Mouse (Mus musculus) embryonic facial prominence, embryonic 14.5 days (tissue): ENCODE results near the gene Wdfy2. TPM values are rescaled to one million over a fixed set of nuclear protein-coding genes. Genes with fewer than 3 reads are reported as not detected.
A peak's percentile ranks its signal among the peaks of the same experiment; 100 is the strongest.

Experiments
- ATAC-seq: fragments of 200-750 bp; cut with Nextera tagmentation; 2 replicates; pipeline ENCODE4 v1.8.0; 2017; ENCODE audit warnings: low read depth, moderate number of reproducible peaks, moderate TSS enrichment
- DNase-seq: peaks from one replicate; pipeline ENCODE4 v3.0.0-alpha.2; 2015; ENCODE audit warnings: low spot score
- H3K27ac ChIP-seq: fragments of 300-500 bp; sonication (generic); replicated peaks from 2 replicates; pipeline ENCODE4 v1.5.1; 2014; ENCODE audit warnings: low read depth, mild to moderate bottlenecking, low read length, moderate library complexity
- H3K27me3 ChIP-seq: fragments of 300-500 bp; sonication (generic); replicated peaks from 2 replicates; pipeline ENCODE4 v1.6.1; 2014; ENCODE audit warnings: low read length; ENCODE audit not compliant: control insufficient read depth, insufficient read depth
- H3K36me3 ChIP-seq: fragments of 300-500 bp; sonication (generic); 2 replicates; pipeline ENCODE4 v1.6.1; 2014; ENCODE audit warnings: low read length, mixed read lengths; ENCODE audit not compliant: control insufficient read depth, insufficient read depth
- H3K4me1 ChIP-seq: fragments of 300-500 bp; sonication (generic); 2 replicates; pipeline ENCODE4 v1.6.1; 2014; ENCODE audit warnings: antibody characterized with exemption, low read length; ENCODE audit not compliant: control insufficient read depth, insufficient read depth
- H3K4me2 ChIP-seq: fragments of 300-500 bp; sonication (generic); 2 replicates; pipeline ENCODE4 v1.6.1; 2014; ENCODE audit warnings: low read depth, mild to moderate bottlenecking, low read length, moderate library complexity, mixed read lengths
- H3K4me3 ChIP-seq: fragments of 300-500 bp; sonication (generic); 2 replicates; pipeline ENCODE4 v1.5.1; 2014; ENCODE audit warnings: low read depth, mild to moderate bottlenecking, low read length
- H3K9ac ChIP-seq: fragments of 300-500 bp; sonication (generic); 2 replicates; pipeline ENCODE4 v1.6.1; 2014; ENCODE audit warnings: low read depth, mild to moderate bottlenecking, low read length, moderate library complexity, mixed read lengths
- H3K9me3 ChIP-seq: fragments of 300-500 bp; sonication (generic); 2 replicates; pipeline ENCODE4 v1.6.1; 2016; ENCODE audit warnings: low read length; ENCODE audit not compliant: control insufficient read depth
- WGBS: fragments of 180-500 bp; shearing (Covaris S2); extraction: QIAGEN DNeasy Blood & Tissue Kit; methylation state at CpG from one replicate; pipeline ENCODE4 v1.1.7; 2014; 5-methylcytosine and 5-hydroxymethylcytosine counted together
- polyA plus RNA-seq: library from polyadenylated mRNA; unstranded; fragments of >200 nt; fragmentation: Nextera tagmentation; extraction: Ambion mirVana; gene quantifications from 2 replicates; pipeline ENCODE4 v1.2.1, GENCODE M21; 2014

Gene Wdfy2
- polyA plus RNA-seq, 1 experiment from 2014 or later, result 11.6 TPM

- no peak overlapping the region; the same call in 1 of the 2 replicates for H3K9ac ChIP-seq
- 0 out of 2 replicates have a peak, but pooled peaks cover 5% of the 10 kb centered on the region for H3K36me3 ChIP-seq
- H3K4me2 ChIP-seq, result peak overlapping the region; percentile 46
- ATAC-seq, result no peak
- no peak overlapping the region for H3K27ac ChIP-seq
- no peaks in the 10 kb centered on the region for H3K4me1 ChIP-seq
- WGBS, result 30% methylated on average over 15 of the region's 15 CpGs
- no peaks in the 10 kb centered on the region for H3K27me3 ChIP-seq
- no peaks in the 10 kb centered on the region for H3K9me3 ChIP-seq
- peak; percentile 19 for DNase-seq
- peak overlapping the region; percentile 24; the same call in 1 of the 2 replicates for H3K4me3 ChIP-seq
Measured at GRCm38 (mm10) chr14:62965811-62966520, 128.5 kb downstream of the Wdfy2 start.

GRCm38 (mm10) chr14:62975046-62975445 is 137.6 kb downstream of the Wdfy2 start:
- WGBS, result 15% methylated on average over 5 of the region's 5 CpGs
- Histone ChIP-seq H3K36me3 (no peaks in the 10 kb centered on the region), H3K27me3 (no peaks in the 10 kb centered on the region), H3K9ac (no peak overlapping the region), H3K4me2 (no peak overlapping the region), H3K4me1 (no peaks in the 10 kb centered on the region), H3K27ac (no peak overlapping the region), H3K4me3 (no peak overlapping the region), H3K9me3 (no peaks in the 10 kb centered on the region)
- no peak for ATAC-seq
- DNase-seq, result peak; percentile 35

GRCm38 (mm10) chr14:62979815-62980214 is 142.3 kb downstream of the Wdfy2 start:
- DNase-seq (no peak), ATAC-seq (no peak)
- no peaks in the 10 kb centered on the region for H3K9me3 ChIP-seq
- 87% methylated on average over 1 of the region's 1 CpGs for WGBS
- no peaks in the 10 kb centered on the region for H3K36me3 ChIP-seq
- no peak overlapping the region for H3K4me2 ChIP-seq
- H3K27ac ChIP-seq, result no peak overlapping the region
- H3K27me3 ChIP-seq, result no peaks in the 10 kb centered on the region
- H3K4me1 ChIP-seq, result no peaks in the 10 kb centered on the region
- H3K4me3 ChIP-seq, result no peak overlapping the region
- H3K9ac ChIP-seq, result no peak overlapping the region

DNA sequence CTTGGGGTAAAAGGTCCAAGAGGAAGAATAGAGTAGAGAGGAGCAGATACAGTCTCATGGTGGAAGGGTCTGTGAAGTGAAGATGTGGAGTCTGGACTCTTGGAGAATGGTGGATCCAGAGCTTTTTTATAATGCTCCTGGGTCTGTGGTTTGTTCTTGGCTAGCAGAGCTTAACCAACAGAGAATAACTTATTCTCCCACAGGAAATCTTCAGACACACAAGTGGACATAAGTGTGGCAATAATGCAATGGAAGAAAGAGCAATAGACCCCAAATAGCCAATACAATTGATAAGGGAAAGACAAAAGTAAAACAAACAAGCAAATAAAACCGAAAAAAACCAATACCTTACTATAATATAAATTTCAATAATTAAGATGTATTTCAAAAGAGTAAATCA is 146.9 kb downstream of the Wdfy2 start, which contains the start of gene Defb48:
TSS of gene Defb48 (minus strand) at position 101 of the 400 bp plus-strand sequence.
- no peak within 1 kb of the TSS for H3K27ac ChIP-seq
- no peaks in the 10 kb centered on the region for H3K36me3 ChIP-seq
- no peaks in the 10 kb centered on the region for H3K27me3 ChIP-seq
- WGBS, result 71% methylated on average over 1 of the region's 1 CpGs
- H3K4me2 ChIP-seq, result no peak within 1 kb of the TSS
- no peak within 1 kb of the TSS for H3K9ac ChIP-seq
- H3K4me3 ChIP-seq, result no peak within 1 kb of the TSS
- ATAC-seq (no peak), DNase-seq (no peak)
- no peaks in the 10 kb centered on the region for H3K4me1 ChIP-seq
- no peaks in the 10 kb centered on the region for H3K9me3 ChIP-seq

DNA sequence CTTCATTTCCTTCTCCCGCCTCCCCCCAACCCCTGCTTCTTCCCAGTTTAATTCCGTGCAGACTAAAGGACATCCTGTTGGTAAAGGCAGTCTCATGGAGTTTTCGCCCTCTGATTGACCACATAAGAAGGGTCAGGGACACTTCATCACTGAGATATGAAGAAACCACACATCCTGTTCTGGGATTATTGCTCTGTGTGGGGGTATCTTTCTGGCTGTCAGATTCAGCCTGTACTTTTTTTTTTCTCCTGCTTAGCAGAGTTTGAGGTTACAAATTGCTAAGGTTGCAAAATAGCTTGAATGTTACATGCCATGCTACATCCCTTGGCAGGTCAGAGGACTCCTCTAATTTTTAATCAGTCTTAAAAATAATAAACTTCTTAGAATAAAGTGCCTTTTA is 153.8 kb downstream of the Wdfy2 start:
- DNase-seq, result no peak
- 67% methylated on average over 3 of the region's 3 CpGs for WGBS
- ATAC-seq, result no peak

GRCm38 (mm10) chr14:62991849-62992510 is 154.5 kb downstream of the Wdfy2 start:
- ATAC-seq (no peak), DNase-seq (no peak)
- Histone ChIP-seq H3K27ac (no peak overlapping the region), H3K9me3 (no peaks in the 10 kb centered on the region), H3K4me2 (no peak overlapping the region), H3K9ac (no peak overlapping the region), H3K4me1 (0 out of 2 replicates have a peak, but pooled peaks cover 2% of the 10 kb centered on the region), H3K27me3 (no peaks in the 10 kb centered on the region), H3K4me3 (no peak overlapping the region), H3K36me3 (no peaks in the 10 kb centered on the region)
- 64% methylated on average over 7 of the region's 7 CpGs for WGBS

More for the DNA sequence above, 153.8 kb downstream of the Wdfy2 start:
- Histone ChIP-seq H3K4me2 (no peak overlapping the region), H3K27me3 (no peaks in the 10 kb centered on the region), H3K4me1 (0 out of 2 replicates have a peak, but pooled peaks cover 2% of the 10 kb centered on the region), H3K36me3 (no peaks in the 10 kb centered on the region), H3K9ac (no peak overlapping the region), H3K4me3 (no peak overlapping the region), H3K9me3 (no peaks in the 10 kb centered on the region), H3K27ac (no peak overlapping the region)

GRCm38 (mm10) chr14:62997777-62998176 is 160.3 kb downstream of the Wdfy2 start, which contains the start of gene Defb47:
TSS of gene Defb47 (plus strand) at chr14:62998077.
- Histone ChIP-seq H3K9me3 (no peaks in the 10 kb centered on the region), H3K4me1 (0 out of 2 replicates have a peak, but pooled peaks cover 2% of the 10 kb centered on the region), H3K9ac (no peak within 1 kb of the TSS), H3K27me3 (no peaks in the 10 kb centered on the region), H3K4me3 (no peak within 1 kb of the TSS), H3K27ac (no peak within 1 kb of the TSS), H3K4me2 (no peak within 1 kb of the TSS), H3K36me3 (no peaks in the 10 kb centered on the region)
- 75% methylated on average over 8 of the region's 8 CpGs for WGBS
- ATAC-seq (no peak), DNase-seq (no peak)

GRCm38 (mm10) chr14:62998977-62999376 is 161.5 kb downstream of the Wdfy2 start:
- ATAC-seq, result no peak
- 84% methylated on average over 4 of the region's 4 CpGs for WGBS

More at GRCm38 (mm10) chr14:62998977-62999376, 161.5 kb downstream of the Wdfy2 start:
- H3K27me3 ChIP-seq, result no peaks in the 10 kb centered on the region
- H3K36me3 ChIP-seq, result no peaks in the 10 kb centered on the region
- H3K9me3 ChIP-seq, result no peaks in the 10 kb centered on the region
- H3K4me2 ChIP-seq, result no peak overlapping the region
- H3K27ac ChIP-seq, result no peak overlapping the region
- H3K4me3 ChIP-seq, result no peak overlapping the region
- no peak for DNase-seq
- no peaks in the 10 kb centered on the region for H3K4me1 ChIP-seq
- H3K9ac ChIP-seq, result no peak overlapping the region
